Mouse (Mus musculus): ENCODE data around the gene Tdrd3. TPM values are rescaled to one million over a fixed set of nuclear protein-coding genes. Genes with fewer than 3 reads are reported as not detected.
A peak's percentile ranks its signal among the peaks of the same experiment; 100 is the strongest.

Tdrd3 gene
- total RNA-seq, 1 experiment from 2014 or later: 14.9 TPM

DNA sequence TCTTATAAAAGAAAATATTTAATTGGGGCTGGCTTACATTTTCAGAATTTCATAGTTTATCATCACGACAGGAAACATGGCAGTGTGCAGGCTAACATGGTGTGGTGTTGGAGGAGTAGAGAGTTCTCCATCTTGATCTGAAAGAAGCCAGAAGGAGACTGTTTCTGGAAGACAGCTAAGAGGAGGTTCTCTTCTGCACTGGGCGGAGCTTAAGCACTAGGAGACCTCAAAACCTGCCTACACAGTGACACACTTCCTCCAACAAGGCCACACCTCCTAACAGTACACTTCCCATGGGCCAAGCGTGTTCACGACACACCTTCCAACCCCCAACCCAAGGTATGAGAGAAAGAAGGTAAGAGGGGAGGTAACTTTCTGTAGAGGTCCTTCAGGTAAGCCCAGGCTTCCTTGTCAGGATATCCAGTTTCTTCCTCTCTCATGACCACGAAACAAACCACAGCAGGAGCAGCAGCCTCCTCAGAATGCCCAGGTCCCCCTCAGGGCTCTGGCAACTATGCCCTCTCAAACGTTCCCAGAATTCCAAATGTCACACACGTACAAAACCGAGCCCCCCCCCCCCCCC is 30.0 kb downstream of the Tdrd3 start:
- no peak for ATAC-seq (ENCODE audit: extremely low read depth, insufficient number of reproducible peaks, low FRiP score, poor library complexity, severe bottlenecking)

DNA sequence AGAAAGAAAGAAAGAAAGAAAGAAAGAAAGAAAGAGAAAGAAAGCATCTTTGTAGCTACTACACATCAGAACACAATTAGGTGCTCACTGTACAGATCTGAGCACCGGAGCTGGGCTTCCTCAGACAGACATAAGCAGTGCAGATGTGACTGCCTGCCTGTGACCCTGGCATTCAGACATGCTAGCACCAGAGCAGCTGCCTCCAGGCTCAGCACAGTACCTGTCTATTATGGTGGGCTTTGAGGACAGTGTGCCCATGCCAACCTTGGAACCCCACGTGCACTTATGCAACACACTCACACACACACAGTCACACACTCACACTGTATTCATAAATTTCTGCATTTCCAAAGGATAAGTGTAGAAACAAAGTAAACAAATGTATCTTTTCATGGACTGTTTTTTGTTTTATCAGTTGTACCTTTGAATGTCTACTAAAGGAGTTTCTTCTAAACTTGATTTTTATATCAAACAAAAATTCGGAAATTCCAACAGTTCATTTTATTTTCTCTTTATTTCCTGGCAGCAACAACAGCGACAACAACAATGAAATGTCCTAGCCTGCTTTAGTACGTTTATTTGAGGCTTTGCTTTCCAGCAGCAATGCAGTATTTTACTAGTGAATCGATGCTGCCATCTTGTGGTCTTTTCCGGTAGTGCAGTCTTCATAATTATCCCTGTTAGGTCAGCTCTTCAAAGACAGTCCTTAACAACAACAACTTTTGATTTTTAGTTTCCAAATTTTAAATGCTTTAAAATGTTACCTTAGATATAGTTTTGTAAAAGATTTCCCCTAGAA is 35.4 kb downstream of the Tdrd3 start:
- ATAC-seq (ENCODE audit: extremely low read depth, insufficient number of reproducible peaks, low FRiP score, poor library complexity, severe bottlenecking): peak; percentile 83

DNA sequence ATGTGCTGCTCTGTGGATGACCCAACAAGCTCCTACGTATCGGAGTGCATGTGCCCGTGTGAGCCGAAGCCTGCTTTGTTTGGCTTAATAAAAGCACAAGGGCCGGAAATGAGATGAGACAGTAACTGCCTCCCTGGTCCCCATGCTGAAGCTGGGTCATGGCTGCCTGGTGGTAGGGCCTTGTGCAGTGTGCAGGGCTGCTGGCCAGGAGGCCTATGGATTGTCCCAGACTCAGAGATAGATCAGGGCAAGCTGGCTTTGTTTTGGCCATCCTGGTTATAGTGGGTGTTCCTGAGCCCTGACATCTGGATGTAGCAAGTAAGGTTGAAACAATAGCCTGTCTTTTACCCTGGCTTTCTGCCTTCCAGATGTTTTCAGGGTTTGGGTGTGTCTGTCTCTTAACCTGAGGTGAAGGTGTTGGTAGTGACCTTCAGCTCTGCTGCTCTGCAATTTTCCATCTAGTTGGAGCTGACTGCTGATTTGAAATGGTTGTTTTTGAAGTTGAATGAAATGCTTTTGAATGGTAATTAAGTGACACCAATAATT is 39.3 kb downstream of the Tdrd3 start:
- no peak for ATAC-seq (ENCODE audit: extremely low read depth, insufficient number of reproducible peaks, low FRiP score, poor library complexity, severe bottlenecking)

- no peak for ATAC-seq (ENCODE audit: extremely low read depth, insufficient number of reproducible peaks, low FRiP score, poor library complexity, severe bottlenecking)
These were observed 43.3 kb downstream of the Tdrd3 start for GRCm38 (mm10) chr14:87459777-87460176.

DNA sequence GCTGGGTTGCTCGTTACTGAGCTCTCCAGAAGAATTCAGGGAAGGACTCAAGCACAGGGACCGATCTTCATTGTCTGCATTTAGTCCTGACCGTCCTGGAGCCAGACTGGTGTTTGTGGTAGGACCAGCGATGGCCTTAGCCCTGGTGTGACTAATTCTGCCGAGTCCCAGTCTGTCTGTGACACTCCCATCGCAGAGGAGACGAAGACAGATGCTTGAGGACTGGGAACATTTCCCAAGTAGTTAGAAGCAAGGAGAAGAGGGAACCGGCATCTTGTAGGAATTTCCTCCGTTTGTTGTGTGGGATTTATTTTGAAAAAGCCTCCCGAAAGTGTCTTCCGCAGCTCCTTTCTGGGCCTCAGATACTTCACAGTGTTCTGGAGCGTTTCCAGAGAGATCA is 45.1 kb downstream of the Tdrd3 start:
- ATAC-seq (ENCODE audit: extremely low read depth, insufficient number of reproducible peaks, low FRiP score, poor library complexity, severe bottlenecking): no peak

- ATAC-seq (ENCODE audit: extremely low read depth, insufficient number of reproducible peaks, low FRiP score, poor library complexity, severe bottlenecking): peak; percentile 72; the same call in 1 of the 2 replicates
These were observed 47.7 kb downstream of the Tdrd3 start for GRCm38 (mm10) chr14:87463963-87464654.

- no peak for ATAC-seq (ENCODE audit: extremely low read depth, insufficient number of reproducible peaks, low FRiP score, poor library complexity, severe bottlenecking)
These were observed 48.2 kb downstream of the Tdrd3 start for GRCm38 (mm10) chr14:87464655-87465054.

- ATAC-seq (ENCODE audit: extremely low read depth, insufficient number of reproducible peaks, low FRiP score, poor library complexity, severe bottlenecking): no peak
These were observed 51.1 kb downstream of the Tdrd3 start for GRCm38 (mm10) chr14:87467586-87467985.

DNA sequence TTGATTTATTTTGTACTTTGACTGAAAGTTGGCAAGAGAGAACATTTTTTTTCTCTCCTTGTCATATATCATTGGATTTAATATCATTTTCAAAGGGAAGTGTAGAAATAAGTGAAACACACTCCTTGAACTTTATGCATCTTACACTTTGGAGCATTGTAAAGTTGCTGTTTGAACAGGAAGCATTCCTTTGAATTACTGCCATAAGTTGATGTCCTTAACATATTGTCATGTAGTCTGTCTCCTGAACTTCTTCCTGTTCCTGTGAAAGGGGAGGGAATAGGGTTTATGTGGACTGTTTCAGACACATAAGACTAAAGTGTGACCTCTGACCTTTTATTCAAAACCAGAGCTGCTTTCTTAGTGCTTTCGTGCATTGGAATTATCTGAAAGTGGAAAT is 55.1 kb downstream of the Tdrd3 start:
- no peak for ATAC-seq (ENCODE audit: extremely low read depth, insufficient number of reproducible peaks, low FRiP score, poor library complexity, severe bottlenecking)

DNA sequence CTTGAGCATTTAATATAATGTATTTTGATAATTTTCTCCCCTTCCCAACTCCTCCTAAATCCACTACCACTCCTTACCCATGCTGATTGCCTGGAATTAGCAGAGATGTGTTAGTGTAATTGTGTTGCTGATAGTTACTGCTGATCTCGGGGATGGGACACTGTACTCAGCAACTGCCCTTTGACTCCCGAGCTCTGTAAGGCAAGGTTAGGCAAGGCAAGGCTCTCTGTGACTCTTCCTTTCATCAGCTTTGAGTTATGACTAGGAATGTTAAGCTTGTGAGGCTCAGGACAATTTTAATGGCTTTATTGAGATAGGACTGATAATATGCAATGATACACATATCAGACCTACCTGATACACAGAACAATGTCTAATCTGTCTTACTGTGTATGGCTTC is 56.3 kb downstream of the Tdrd3 start:
- ATAC-seq (ENCODE audit: extremely low read depth, insufficient number of reproducible peaks, low FRiP score, poor library complexity, severe bottlenecking): no peak

DNA sequence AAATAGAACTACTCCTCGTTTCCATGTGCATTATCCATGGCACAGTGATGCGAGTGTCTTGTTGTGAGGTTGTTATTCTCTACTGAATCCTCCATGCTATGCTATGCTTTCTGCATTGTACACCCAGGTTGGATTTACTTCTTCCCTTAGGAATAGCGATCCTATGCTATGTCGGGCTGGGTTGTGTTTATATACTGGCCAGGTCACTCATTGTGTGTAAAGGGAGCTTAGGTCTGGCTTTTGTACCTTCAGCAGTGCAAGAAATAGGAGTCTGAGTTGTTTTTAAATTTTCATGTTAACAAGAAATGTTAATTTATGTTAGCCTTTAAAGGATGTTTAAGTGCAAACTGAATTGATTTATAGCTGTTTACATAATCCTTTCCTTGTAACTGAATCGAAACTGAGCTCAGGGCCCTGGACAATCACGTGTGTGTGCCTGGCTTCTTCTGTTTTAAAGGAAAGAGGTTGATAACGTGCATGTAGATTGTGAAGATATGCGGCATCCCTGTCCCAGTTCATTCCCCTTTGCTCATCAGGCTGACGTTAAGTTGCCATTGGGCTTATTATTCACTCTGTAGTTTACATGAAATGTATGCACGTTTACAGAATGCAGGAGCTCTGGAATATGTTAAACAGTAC is 59.4 kb downstream of the Tdrd3 start:
- no peak for ATAC-seq (ENCODE audit: extremely low read depth, insufficient number of reproducible peaks, low FRiP score, poor library complexity, severe bottlenecking)

DNA sequence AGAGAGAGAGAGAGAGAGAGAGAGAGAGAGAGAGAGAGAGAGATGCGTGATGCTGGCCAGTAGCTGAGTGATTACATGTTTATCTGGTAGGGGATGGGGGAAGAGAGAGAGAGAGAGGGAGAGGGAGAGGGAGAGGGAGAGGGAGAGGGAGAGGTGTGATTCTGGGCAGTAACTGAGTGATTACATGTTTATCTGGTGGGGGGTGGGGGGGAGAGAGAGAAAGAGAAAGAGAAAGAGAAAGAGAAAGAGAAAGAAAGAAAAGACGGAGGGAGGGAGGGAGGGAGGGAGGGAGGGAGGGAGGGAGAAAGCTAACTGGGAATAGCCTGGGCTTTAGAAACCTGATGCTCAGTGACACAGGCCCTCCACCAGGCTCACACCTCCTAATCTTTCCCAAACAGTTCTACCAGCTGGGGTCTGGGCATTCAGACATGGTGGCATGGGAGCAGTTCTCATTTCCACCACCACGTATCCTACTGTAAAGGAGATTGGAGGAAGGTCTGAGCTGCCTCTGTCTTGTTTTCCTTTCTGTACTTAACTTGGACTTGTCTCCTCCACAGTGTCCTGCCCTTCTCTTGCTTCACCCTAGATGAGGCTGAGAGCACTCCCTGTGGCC is 62.0 kb downstream of the Tdrd3 start:
- no peak for ATAC-seq (ENCODE audit: extremely low read depth, insufficient number of reproducible peaks, low FRiP score, poor library complexity, severe bottlenecking)

DNA sequence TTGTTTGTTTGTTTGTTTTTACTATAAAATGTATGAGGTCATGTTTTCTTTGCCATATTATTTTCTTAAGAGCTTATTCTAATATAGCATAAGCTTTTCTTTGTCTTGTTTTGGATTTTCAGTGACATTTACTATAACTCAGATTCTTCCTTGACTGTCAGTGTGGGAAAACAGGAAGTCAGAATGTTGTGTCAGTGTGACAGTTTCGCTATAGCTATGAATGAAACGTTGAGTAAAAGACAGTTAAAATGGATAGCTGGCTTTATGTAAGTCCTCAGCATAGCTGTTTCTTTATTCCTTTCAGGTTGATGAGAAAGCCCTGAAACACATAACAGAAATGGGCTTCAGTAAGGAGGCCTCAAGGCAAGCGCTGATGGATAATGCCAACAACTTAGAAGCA is 69.4 kb downstream of the Tdrd3 start:
- no peak for ATAC-seq (ENCODE audit: extremely low read depth, insufficient number of reproducible peaks, low FRiP score, poor library complexity, severe bottlenecking)

GRCm38 (mm10) chr14:87497955-87498594 is 81.6 kb downstream of the Tdrd3 start:
- no peak for ATAC-seq (ENCODE audit: extremely low read depth, insufficient number of reproducible peaks, low FRiP score, poor library complexity, severe bottlenecking)

DNA sequence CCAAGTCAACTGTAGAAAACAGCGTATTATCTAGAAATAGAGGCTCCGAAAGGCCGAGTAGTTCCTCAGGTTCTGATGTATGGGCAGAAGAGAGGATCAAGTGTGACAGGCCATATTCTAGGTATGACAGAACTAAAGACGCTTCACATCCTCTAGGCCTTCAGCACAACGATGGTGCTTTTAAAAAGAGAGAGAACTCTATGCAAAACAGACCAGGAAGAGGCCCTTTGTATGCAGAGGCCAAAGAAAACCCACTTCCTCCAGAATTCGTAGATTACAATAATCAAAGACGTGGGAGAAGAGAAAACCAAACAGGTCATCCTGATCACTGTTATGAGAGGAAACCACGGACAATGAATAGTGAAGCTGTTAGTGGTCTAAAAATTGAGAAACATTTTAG is 89.5 kb downstream of the Tdrd3 start:
- no peak for ATAC-seq (ENCODE audit: extremely low read depth, insufficient number of reproducible peaks, low FRiP score, poor library complexity, severe bottlenecking)

DNA sequence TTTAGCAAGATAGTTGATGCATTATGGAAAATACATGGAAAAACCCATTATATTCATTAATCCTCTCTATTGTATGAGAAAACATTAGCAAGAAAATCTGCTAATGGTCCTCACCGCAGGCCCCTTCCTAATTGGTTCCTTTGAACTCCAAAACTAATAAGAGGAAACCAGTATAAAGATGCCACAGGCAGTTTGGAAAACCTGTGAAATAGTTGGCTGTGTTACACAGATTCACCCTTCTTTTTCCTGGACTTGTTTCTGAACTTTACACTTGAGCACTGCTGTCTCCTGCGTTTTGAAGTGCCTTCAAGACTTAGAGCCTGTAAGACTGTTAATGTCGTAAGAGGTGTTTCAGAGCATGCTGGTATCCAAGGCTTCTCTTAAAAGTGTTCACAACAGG is 98.8 kb downstream of the Tdrd3 start:
- no peak for ATAC-seq (ENCODE audit: extremely low read depth, insufficient number of reproducible peaks, low FRiP score, poor library complexity, severe bottlenecking)

GRCm38 (mm10) chr14:87517381-87517780 is 100.9 kb downstream of the Tdrd3 start:
- ATAC-seq (ENCODE audit: extremely low read depth, insufficient number of reproducible peaks, low FRiP score, poor library complexity, severe bottlenecking): no peak

- ATAC-seq (ENCODE audit: extremely low read depth, insufficient number of reproducible peaks, low FRiP score, poor library complexity, severe bottlenecking): no peak
These were observed 115.4 kb downstream of the Tdrd3 start for GRCm38 (mm10) chr14:87531847-87532246.

Measured in neutrophil, adult 5-6 weeks (primary cell).